Mouse (Mus musculus): ENCODE results near the gene F7. TPM values are rescaled to one million over a fixed set of nuclear protein-coding genes. Genes with fewer than 3 reads are reported as not detected.

The F7 gene
- polyA plus RNA-seq, 1 experiment from 2014 or later, result not detected

DNA sequence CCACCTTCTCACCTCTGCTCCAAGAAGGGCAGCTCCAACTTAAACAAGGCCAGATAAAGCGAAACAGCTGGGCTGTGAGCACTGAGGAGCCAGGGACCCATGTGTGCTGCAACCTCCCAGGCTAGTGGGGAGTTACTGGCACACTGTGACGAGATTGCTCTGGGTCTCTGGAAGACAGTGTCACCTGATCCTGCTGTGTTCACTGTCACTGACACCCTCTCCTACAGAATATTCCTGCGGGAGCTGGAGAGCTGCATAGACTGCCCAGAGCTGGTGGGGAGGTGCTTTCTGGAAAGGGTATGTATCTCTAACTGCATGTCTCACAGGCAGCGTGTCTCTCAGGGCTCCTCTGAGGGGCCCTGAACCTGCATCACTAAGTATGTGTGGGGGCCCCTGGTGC is 18.4 kb upstream of the F7 start:
- Histone ChIP-seq H3K4me1 (ENCODE audit: control insufficient read depth, insufficient read depth, low read length) (no peaks in the 10 kb centered on the region), H3K9me3 (replicated peaks; ENCODE audit: control insufficient read depth, low read length, poor library complexity, severe bottlenecking) (no peaks in the 10 kb centered on the region), H3K4me3 (ENCODE audit: low read depth, low read length) (no peak overlapping the region), H3K27ac (ENCODE audit: low read length) (no peak overlapping the region), H3K4me2 (ENCODE audit: low read length) (no peak overlapping the region), H3K36me3 (ENCODE audit: control insufficient read depth, insufficient read depth, low read length) (peaks cover 83% of the 10 kb centered on the region), H3K27me3 (ENCODE audit: control insufficient read depth, insufficient read depth, low read depth, low read length) (no peaks in the 10 kb centered on the region), H3K9ac (ENCODE audit: low read depth, low read length) (no peak overlapping the region)
- WGBS, result 79% methylated on average over 4 of the region's 4 CpGs
- ATAC-seq, result no peak

DNA sequence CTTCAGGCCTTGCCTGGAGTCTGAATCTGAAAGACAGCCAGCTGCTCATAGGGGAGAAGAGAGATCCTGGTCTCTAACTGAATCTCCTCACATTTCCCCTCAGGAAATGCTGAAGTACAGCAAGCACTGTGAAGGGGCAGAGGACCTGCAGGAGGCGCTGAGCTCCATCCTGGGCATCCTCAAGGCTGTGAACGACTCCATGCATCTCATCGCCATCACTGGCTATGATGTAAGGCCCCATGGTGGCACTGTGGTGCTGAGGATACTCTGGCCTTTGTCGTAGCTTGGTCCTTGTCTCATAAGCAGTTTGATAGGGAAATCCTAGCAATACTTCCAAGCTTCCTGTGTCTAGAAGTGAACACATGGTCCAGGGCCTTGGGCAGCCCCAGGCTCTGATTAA is 15.5 kb upstream of the F7 start:
- Histone ChIP-seq H3K4me2 (ENCODE audit: low read length) (no peak overlapping the region), H3K4me1 (ENCODE audit: control insufficient read depth, insufficient read depth, low read length) (no peaks in the 10 kb centered on the region), H3K4me3 (ENCODE audit: low read depth, low read length) (no peak overlapping the region), H3K36me3 (ENCODE audit: control insufficient read depth, insufficient read depth, low read length) (peaks cover 89% of the 10 kb centered on the region), H3K9ac (ENCODE audit: low read depth, low read length) (no peak overlapping the region), H3K9me3 (replicated peaks; ENCODE audit: control insufficient read depth, low read length, poor library complexity, severe bottlenecking) (no peaks in the 10 kb centered on the region), H3K27me3 (ENCODE audit: control insufficient read depth, insufficient read depth, low read depth, low read length) (no peaks in the 10 kb centered on the region), H3K27ac (ENCODE audit: low read length) (no peak overlapping the region)
- ATAC-seq, result no peak
- 63% methylated on average over 4 of the region's 4 CpGs for WGBS

DNA sequence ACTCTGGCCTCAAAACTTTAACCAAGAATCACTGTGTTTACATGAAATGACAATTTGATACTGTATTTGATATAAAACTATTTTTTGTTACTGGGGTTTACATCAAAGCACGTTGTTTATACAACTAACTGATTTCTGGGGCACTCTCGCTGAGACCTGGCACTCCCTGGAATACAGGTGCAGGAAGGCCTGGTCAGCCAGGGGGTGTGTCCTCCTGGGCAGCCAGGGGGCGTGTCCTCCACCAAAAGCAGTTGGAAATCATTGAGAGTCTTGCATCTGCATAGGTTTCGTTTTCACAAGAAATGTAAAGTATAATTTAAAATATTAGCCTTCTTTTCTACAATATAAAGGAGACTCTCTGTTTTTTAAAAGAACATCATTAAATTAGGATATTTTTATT is 6.3 kb upstream of the F7 start:
- no peak overlapping the region for H3K27ac ChIP-seq (ENCODE audit: low read length)
- H3K9ac ChIP-seq (ENCODE audit: low read depth, low read length), result no peak overlapping the region
- no peak overlapping the region for H3K4me2 ChIP-seq (ENCODE audit: low read length)
- H3K36me3 ChIP-seq (ENCODE audit: control insufficient read depth, insufficient read depth, low read length), result peaks cover 42% of the 10 kb centered on the region
- no peaks in the 10 kb centered on the region for H3K9me3 ChIP-seq (replicated peaks; ENCODE audit: control insufficient read depth, low read length, poor library complexity, severe bottlenecking)
- H3K4me3 ChIP-seq (ENCODE audit: low read depth, low read length), result no peak overlapping the region
- no peaks in the 10 kb centered on the region for H3K4me1 ChIP-seq (ENCODE audit: control insufficient read depth, insufficient read depth, low read length)
- 72% methylated on average over 4 of the region's 4 CpGs for WGBS
- no peak for ATAC-seq
- no peaks in the 10 kb centered on the region for H3K27me3 ChIP-seq (ENCODE audit: control insufficient read depth, insufficient read depth, low read depth, low read length)

DNA sequence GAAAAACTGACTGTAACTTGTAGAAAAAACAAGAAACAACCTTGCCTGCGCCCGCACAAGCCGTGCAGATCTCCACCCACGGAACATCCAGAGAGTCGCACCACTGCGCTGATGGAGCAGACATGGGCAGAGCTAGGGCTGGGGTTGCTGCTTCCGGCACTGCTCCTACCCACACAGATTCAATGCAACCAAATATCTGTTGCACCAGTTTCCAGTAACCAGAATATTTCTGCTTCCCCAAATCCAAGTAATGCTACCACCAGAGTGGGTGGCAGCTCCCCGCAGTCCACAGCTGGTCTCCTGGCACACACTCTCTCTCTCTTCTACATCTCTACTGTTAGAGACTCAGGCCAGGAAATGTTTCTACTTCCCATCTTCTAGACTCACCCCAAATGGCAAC is 4.0 kb upstream of the F7 start:
- ATAC-seq, result no peak
- Histone ChIP-seq H3K36me3 (ENCODE audit: control insufficient read depth, insufficient read depth, low read length) (peaks cover 26% of the 10 kb centered on the region), H3K27me3 (ENCODE audit: control insufficient read depth, insufficient read depth, low read depth, low read length) (no peaks in the 10 kb centered on the region), H3K4me3 (ENCODE audit: low read depth, low read length) (no peak overlapping the region), H3K9ac (ENCODE audit: low read depth, low read length) (no peak overlapping the region), H3K4me2 (ENCODE audit: low read length) (no peak overlapping the region), H3K27ac (ENCODE audit: low read length) (no peak overlapping the region), H3K4me1 (ENCODE audit: control insufficient read depth, insufficient read depth, low read length) (no peaks in the 10 kb centered on the region), H3K9me3 (replicated peaks; ENCODE audit: control insufficient read depth, low read length, poor library complexity, severe bottlenecking) (no peaks in the 10 kb centered on the region)
- WGBS, result 98% methylated on average over 8 of the region's 8 CpGs

DNA sequence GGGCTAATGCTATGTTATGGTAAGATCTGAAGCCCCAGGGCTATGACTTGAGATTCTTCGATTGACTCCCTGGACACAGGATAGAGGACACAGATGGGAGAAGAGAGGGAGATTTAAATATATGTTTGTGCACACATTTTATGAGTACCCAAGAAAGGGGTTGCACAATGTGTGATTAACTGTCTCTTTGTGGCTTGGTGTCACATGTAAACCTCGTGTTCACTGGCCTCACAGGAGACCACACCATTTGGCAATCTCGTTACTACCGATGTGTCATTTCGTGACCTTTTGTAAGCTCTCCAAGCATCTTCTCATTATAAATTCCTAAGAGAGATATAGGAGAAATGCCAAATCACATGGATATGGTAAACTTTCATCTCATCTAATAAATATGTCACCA is 1.8 kb downstream of the F7 start:
- H3K27ac ChIP-seq (ENCODE audit: low read length), result no peak overlapping the region
- no peak overlapping the region for H3K9ac ChIP-seq (ENCODE audit: low read depth, low read length)
- H3K4me1 ChIP-seq (ENCODE audit: control insufficient read depth, insufficient read depth, low read length), result no peaks in the 10 kb centered on the region
- H3K36me3 ChIP-seq (ENCODE audit: control insufficient read depth, insufficient read depth, low read length), result no peaks in the 10 kb centered on the region; the same call in 1 of the 2 replicates
- no peak for ATAC-seq
- 93% methylated on average over 5 of the region's 5 CpGs for WGBS
- no peak overlapping the region for H3K4me3 ChIP-seq (ENCODE audit: low read depth, low read length)
- H3K27me3 ChIP-seq (ENCODE audit: control insufficient read depth, insufficient read depth, low read depth, low read length), result no peaks in the 10 kb centered on the region
- no peak overlapping the region for H3K4me2 ChIP-seq (ENCODE audit: low read length)
- no peaks in the 10 kb centered on the region for H3K9me3 ChIP-seq (replicated peaks; ENCODE audit: control insufficient read depth, low read length, poor library complexity, severe bottlenecking)

DNA sequence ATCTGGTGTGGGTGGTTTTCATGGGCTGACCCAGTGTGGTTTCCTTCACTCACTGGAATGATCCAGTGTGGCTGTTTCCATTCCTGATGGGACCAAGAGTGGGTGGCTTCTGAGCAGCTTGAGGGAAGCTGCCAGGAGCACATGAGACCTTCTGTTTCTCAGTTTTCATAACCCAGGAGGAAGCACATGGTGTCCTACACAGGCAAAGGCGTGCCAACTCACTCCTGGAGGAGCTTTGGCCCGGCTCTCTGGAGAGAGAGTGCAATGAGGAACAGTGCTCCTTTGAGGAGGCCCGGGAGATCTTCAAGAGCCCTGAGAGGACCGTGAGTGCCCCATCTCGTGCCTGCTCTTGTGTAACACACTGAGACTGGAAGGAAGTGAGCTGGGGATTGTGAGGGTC is 2.6 kb downstream of the F7 start:
- Histone ChIP-seq H3K9me3 (replicated peaks; ENCODE audit: control insufficient read depth, low read length, poor library complexity, severe bottlenecking) (no peaks in the 10 kb centered on the region), H3K4me1 (ENCODE audit: control insufficient read depth, insufficient read depth, low read length) (no peaks in the 10 kb centered on the region), H3K4me3 (ENCODE audit: low read depth, low read length) (no peak overlapping the region), H3K9ac (ENCODE audit: low read depth, low read length) (no peak overlapping the region), H3K27me3 (ENCODE audit: control insufficient read depth, insufficient read depth, low read depth, low read length) (no peaks in the 10 kb centered on the region), H3K4me2 (ENCODE audit: low read length) (no peak overlapping the region), H3K36me3 (ENCODE audit: control insufficient read depth, insufficient read depth, low read length) (no peaks in the 10 kb centered on the region; the same call in 1 of the 2 replicates), H3K27ac (ENCODE audit: low read length) (no peak overlapping the region)
- WGBS, result 76% methylated on average over 5 of the region's 5 CpGs
- ATAC-seq, result no peak

DNA sequence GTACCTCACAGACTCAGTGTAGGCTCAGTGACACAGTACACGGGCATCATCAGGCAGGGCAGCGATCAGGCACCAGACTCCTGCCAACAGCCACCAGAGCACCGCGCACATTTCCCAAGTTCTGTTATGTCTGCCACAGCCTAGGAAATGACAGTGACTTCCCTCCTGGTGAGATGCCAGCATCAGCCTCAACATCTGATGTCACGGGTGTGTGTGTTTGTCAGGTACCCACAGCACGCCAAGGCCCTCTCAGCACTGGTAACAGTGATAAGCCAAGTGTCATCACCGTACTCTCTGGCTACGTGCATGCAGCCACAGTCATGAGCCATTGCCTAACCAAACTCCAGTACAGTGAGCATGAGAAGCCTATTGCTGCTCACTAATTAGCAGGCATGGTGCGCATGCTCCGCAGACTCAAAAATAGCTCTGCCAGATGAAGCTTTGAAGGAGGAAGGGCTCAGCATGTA is 10.5 kb downstream of the F7 start:
- H3K9ac ChIP-seq (ENCODE audit: low read depth, low read length), result no peak overlapping the region
- no peak overlapping the region for H3K27ac ChIP-seq (ENCODE audit: low read length)
- no peak overlapping the region for H3K4me2 ChIP-seq (ENCODE audit: low read length)
- no peak overlapping the region for H3K4me3 ChIP-seq (ENCODE audit: low read depth, low read length)
- no peaks in the 10 kb centered on the region for H3K9me3 ChIP-seq (replicated peaks; ENCODE audit: control insufficient read depth, low read length, poor library complexity, severe bottlenecking)
- no peaks in the 10 kb centered on the region for H3K36me3 ChIP-seq (ENCODE audit: control insufficient read depth, insufficient read depth, low read length)
- no peaks in the 10 kb centered on the region for H3K4me1 ChIP-seq (ENCODE audit: control insufficient read depth, insufficient read depth, low read length)
- ATAC-seq, result no peak
- 89% methylated on average over 10 of the region's 10 CpGs for WGBS
- no peaks in the 10 kb centered on the region for H3K27me3 ChIP-seq (ENCODE audit: control insufficient read depth, insufficient read depth, low read depth, low read length)

DNA sequence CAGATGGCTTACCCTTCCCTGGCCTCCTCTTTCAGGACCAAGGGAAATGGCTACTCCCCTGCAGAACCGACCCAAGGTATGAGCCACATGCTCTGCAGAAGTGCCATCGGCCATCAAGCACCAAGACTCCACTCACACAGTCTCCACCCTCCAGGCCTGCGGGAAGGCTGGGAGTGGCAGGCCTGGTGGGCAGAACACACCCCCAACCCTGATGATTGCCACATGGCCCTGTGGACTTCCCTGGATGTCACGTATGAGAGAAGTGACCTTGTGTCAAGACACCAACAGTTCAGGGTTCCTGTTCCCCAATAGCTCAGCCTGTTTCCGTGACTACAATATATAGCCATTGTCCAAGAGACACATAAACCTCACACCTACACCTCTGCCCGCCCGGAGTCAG is 11.2 kb downstream of the F7 start, which contains the start of gene F10:
TSS of gene F10 (plus strand) at position 294 of the 400 bp plus-strand sequence.
- H3K27ac ChIP-seq (ENCODE audit: low read length), result no peak within 1 kb of the TSS
- H3K9me3 ChIP-seq (replicated peaks; ENCODE audit: control insufficient read depth, low read length, poor library complexity, severe bottlenecking), result no peaks in the 10 kb centered on the region
- no peaks in the 10 kb centered on the region for H3K4me1 ChIP-seq (ENCODE audit: control insufficient read depth, insufficient read depth, low read length)
- ATAC-seq, result no peak
- H3K9ac ChIP-seq (ENCODE audit: low read depth, low read length), result no peak within 1 kb of the TSS
- H3K36me3 ChIP-seq (ENCODE audit: control insufficient read depth, insufficient read depth, low read length), result no peaks in the 10 kb centered on the region
- no peaks in the 10 kb centered on the region for H3K27me3 ChIP-seq (ENCODE audit: control insufficient read depth, insufficient read depth, low read depth, low read length)
- H3K4me3 ChIP-seq (ENCODE audit: low read depth, low read length), result no peak within 1 kb of the TSS
- WGBS, result 85% methylated on average over 7 of the region's 7 CpGs
- no peak within 1 kb of the TSS for H3K4me2 ChIP-seq (ENCODE audit: low read length)

DNA sequence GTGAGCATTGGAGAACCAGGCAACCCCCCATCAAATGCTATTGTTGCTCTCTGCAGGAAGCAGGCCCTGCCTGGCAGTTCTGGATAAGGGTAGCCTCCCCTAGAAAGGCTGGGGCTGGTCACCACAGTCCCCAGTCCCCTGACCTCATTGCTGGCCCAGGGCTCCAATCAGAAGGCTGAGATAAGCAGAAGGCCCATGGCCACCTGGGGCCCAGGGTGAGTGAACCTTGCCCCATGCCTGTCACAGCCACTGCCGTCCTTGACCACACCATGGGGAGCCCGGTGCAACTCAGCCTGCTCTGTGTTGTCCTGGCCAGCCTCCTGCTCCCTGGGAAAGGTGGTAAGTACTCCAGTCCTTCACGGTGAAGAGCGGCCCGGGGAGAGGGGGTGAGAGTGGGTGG is 11.7 kb downstream of the F7 start:
- WGBS, result 42% methylated on average over 5 of the region's 5 CpGs

DNA sequence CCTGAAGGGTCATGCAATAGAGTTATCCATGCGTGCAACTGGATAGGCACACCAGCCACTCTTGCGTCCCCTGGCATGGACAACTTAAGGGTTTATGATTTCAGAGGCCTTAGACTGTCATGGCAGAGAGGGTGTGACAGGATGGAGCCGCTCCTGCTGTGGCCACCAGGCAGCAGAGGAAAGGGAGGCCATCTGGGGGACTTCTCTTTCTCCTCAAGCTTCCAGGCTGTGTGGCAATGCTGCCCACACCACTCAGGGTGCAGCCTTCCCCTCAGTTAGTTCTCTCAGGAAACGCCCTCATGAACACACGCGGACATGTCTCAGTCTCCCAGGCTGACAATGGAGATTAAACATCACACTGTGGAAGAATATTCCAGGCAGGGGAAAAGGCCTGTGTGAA is 13.2 kb downstream of the F7 start:
- Histone ChIP-seq H3K4me1 (ENCODE audit: control insufficient read depth, insufficient read depth, low read length) (no peaks in the 10 kb centered on the region), H3K36me3 (ENCODE audit: control insufficient read depth, insufficient read depth, low read length) (no peaks in the 10 kb centered on the region), H3K27ac (ENCODE audit: low read length) (no peak overlapping the region), H3K4me2 (ENCODE audit: low read length) (no peak overlapping the region), H3K4me3 (ENCODE audit: low read depth, low read length) (no peak overlapping the region), H3K27me3 (ENCODE audit: control insufficient read depth, insufficient read depth, low read depth, low read length) (no peaks in the 10 kb centered on the region), H3K9ac (ENCODE audit: low read depth, low read length) (no peak overlapping the region), H3K9me3 (replicated peaks; ENCODE audit: control insufficient read depth, low read length, poor library complexity, severe bottlenecking) (no peaks in the 10 kb centered on the region)
- no peak for ATAC-seq
- WGBS, result 80% methylated on average over 6 of the region's 6 CpGs

More for the DNA sequence above, 11.7 kb downstream of the F7 start:
- Histone ChIP-seq H3K27me3 (ENCODE audit: control insufficient read depth, insufficient read depth, low read depth, low read length) (no peaks in the 10 kb centered on the region), H3K4me2 (ENCODE audit: low read length) (no peak overlapping the region), H3K9me3 (replicated peaks; ENCODE audit: control insufficient read depth, low read length, poor library complexity, severe bottlenecking) (no peaks in the 10 kb centered on the region), H3K27ac (ENCODE audit: low read length) (no peak overlapping the region), H3K36me3 (ENCODE audit: control insufficient read depth, insufficient read depth, low read length) (no peaks in the 10 kb centered on the region), H3K4me1 (ENCODE audit: control insufficient read depth, insufficient read depth, low read length) (no peaks in the 10 kb centered on the region), H3K4me3 (ENCODE audit: low read depth, low read length) (no peak overlapping the region), H3K9ac (ENCODE audit: low read depth, low read length) (no peak overlapping the region)
- ATAC-seq, result no peak
